In genomic region chr14:45329018-45329588, GRCm38 (mm10) we compare ENCODE assay signal across 8 mouse cellular contexts. TPM values are rescaled to one million over a fixed set of nuclear protein-coding genes. Genes with fewer than 3 reads are reported as not detected.
DNase-seq lines count a peak whose midpoint lies in the region; ATAC-seq and TF ChIP-seq lines count a peak whose summit lies in the region.

No protein-coding gene starts in this region.

- 0 out of 2 replicates have a peak, but pooled peaks cover 12% of the 10 kb centered on the region for H3K36me3 ChIP-seq in kidney, postnatal 0 days (ENCODE audit: insufficient read depth, low read length)
- peaks cover 25% of the 10 kb centered on the region for H3K36me3 ChIP-seq in hindbrain, embryonic 15.5 days
- H3K36me3 ChIP-seq in midbrain, embryonic 15.5 days (replicated peaks) = peaks cover 9% of the 10 kb centered on the region; the same call in 1 of the 2 replicates

- H3K4me2 ChIP-seq in kidney, postnatal 0 days (ENCODE audit: low read length) = peak overlapping the region; percentile 52
- H3K4me2 ChIP-seq in hindbrain, embryonic 15.5 days = peak overlapping the region; percentile 70
- peak overlapping the region; percentile 48 for H3K4me2 ChIP-seq in midbrain, embryonic 15.5 days

- H3K27ac ChIP-seq in kidney, postnatal 0 days = no peak overlapping the region
- peak overlapping the region; percentile 85 for H3K27ac ChIP-seq in hindbrain, embryonic 15.5 days (replicated peaks)
- H3K27ac ChIP-seq in midbrain, embryonic 15.5 days = peak overlapping the region; percentile 73

- 15% methylated on average over 8 of the region's 8 CpGs for WGBS in kidney, postnatal 0 days
- WGBS in hindbrain, embryonic 15.5 days = 13% methylated on average over 8 of the region's 8 CpGs
- 16% methylated on average over 8 of the region's 8 CpGs for WGBS in midbrain, embryonic 15.5 days

- peak overlapping the region; percentile 95 for H3K4me3 ChIP-seq in kidney, postnatal 0 days (replicated peaks; ENCODE audit: low read depth, low read length)
- H3K4me3 ChIP-seq in hindbrain, embryonic 15.5 days = peak overlapping the region; percentile 76
- H3K4me3 ChIP-seq in midbrain, embryonic 15.5 days = peak overlapping the region; percentile 75

- H3K27me3 ChIP-seq in kidney, postnatal 0 days (ENCODE audit: insufficient read depth, low read length) = no peaks in the 10 kb centered on the region
- no peaks in the 10 kb centered on the region for H3K27me3 ChIP-seq in hindbrain, embryonic 15.5 days
- H3K27me3 ChIP-seq in midbrain, embryonic 15.5 days (replicated peaks) = no peaks in the 10 kb centered on the region

- peak; percentile 55 for DNase-seq in kidney, postnatal 0 days (ENCODE audit: low spot score)
- DNase-seq in kidney, postnatal 25 days = no peak
- no peak for DNase-seq in urinary bladder, postnatal 36 days (ENCODE audit: low spot score in 2 of 2)
- no peak for DNase-seq in ovary, postnatal 14 days (ENCODE audit: low spot score)
- no peak for DNase-seq in frontal cortex, postnatal 14 days (ENCODE audit: low spot score in 2 of 2)

- peak; percentile 26 for ATAC-seq in kidney, postnatal 0 days (replicated peaks; ENCODE audit: low FRiP score, low read depth)
- ATAC-seq in common myeloid progenitor, adult 5-6 weeks (replicated peaks; ENCODE audit: low read depth, poor library complexity, severe bottlenecking) = 0 out of 2 replicates have a peak, but pooled peaks have one; percentile 9
- ATAC-seq in hindbrain, embryonic 15.5 days (ENCODE audit: low FRiP score, low read depth) = peak; percentile 25
- peak; percentile 43 for ATAC-seq in midbrain, embryonic 15.5 days (replicated peaks)

- H3K9me3 ChIP-seq in kidney, postnatal 0 days (replicated peaks; ENCODE audit: low read length) = no peaks in the 10 kb centered on the region
- H3K9me3 ChIP-seq in hindbrain, embryonic 15.5 days = no peaks in the 10 kb centered on the region
- no peaks in the 10 kb centered on the region for H3K9me3 ChIP-seq in midbrain, embryonic 15.5 days

- H3K9ac ChIP-seq in kidney, postnatal 0 days (ENCODE audit: low read depth, low read length) = no peak overlapping the region
- H3K9ac ChIP-seq in hindbrain, embryonic 15.5 days = peak overlapping the region; percentile 81
- peak overlapping the region; percentile 29; the same call in 1 of the 2 replicates for H3K9ac ChIP-seq in midbrain, embryonic 15.5 days

- no peak; the same call in 1 of the 2 replicates for TF ChIP-seq CTCF in kidney, postnatal 0 days (IDR thresholded peaks at IDR 0.05; ENCODE audit: low read depth)

- no peaks in the 10 kb centered on the region for H3K4me1 ChIP-seq in kidney, postnatal 0 days (replicated peaks; ENCODE audit: insufficient read depth, low read length)
- H3K4me1 ChIP-seq in hindbrain, embryonic 15.5 days (replicated peaks) = peaks cover 10% of the 10 kb centered on the region
- H3K4me1 ChIP-seq in midbrain, embryonic 15.5 days = peaks cover 14% of the 10 kb centered on the region

RNA-seq across cellular contexts. Expression of gene Psmc6, which starts 0.5 kb away (rescaled TPM):
- 146 and 147 TPM in 2 replicates for polyA plus RNA-seq in kidney, postnatal 0 days (2015; fragmentation: Nextera tagmentation; extraction: Ambion mirVana)
- 222 and 266 TPM in 2 replicates for total RNA-seq in common myeloid progenitor, adult 5-6 weeks (2017)
- 140 and 155 TPM in 2 replicates for polyA plus RNA-seq in hindbrain, embryonic 15.5 days (2015; fragmentation: Nextera tagmentation; extraction: Ambion mirVana)
- 140 and 147 TPM in 2 replicates for polyA plus RNA-seq in midbrain, embryonic 15.5 days (2015; fragmentation: Nextera tagmentation; extraction: Ambion mirVana)

RNA-seq across cellular contexts. Expression of gene Ero1l, which starts 10.5 kb away (rescaled TPM):
- polyA plus RNA-seq in kidney, postnatal 0 days (2015; fragmentation: Nextera tagmentation; extraction: Ambion mirVana) = 30.8 and 35.8 TPM in 2 replicates
- total RNA-seq in common myeloid progenitor, adult 5-6 weeks (2017) = 48.1 and 55.0 TPM in 2 replicates
- polyA plus RNA-seq in hindbrain, embryonic 15.5 days (2015; fragmentation: Nextera tagmentation; extraction: Ambion mirVana) = 21.4 and 21.8 TPM in 2 replicates
- polyA plus RNA-seq in midbrain, embryonic 15.5 days (2015; fragmentation: Nextera tagmentation; extraction: Ambion mirVana) = 22.1 and 27.1 TPM in 2 replicates

RNA-seq across cellular contexts. Expression of gene Styx, which starts 21.8 kb away (rescaled TPM):
- 79.9 and 82.3 TPM in 2 replicates for polyA plus RNA-seq in kidney, postnatal 0 days (2015; fragmentation: Nextera tagmentation; extraction: Ambion mirVana)
- 19.3 and 26.5 TPM in 2 replicates for total RNA-seq in common myeloid progenitor, adult 5-6 weeks (2017)
- polyA plus RNA-seq in hindbrain, embryonic 15.5 days (2015; fragmentation: Nextera tagmentation; extraction: Ambion mirVana) = 66.2 and 66.5 TPM in 2 replicates
- polyA plus RNA-seq in midbrain, embryonic 15.5 days (2015; fragmentation: Nextera tagmentation; extraction: Ambion mirVana) = 63.4 and 63.8 TPM in 2 replicates
